Mouse (Mus musculus): ENCODE data around the gene Mcu. TPM values are rescaled to one million over a fixed set of nuclear protein-coding genes. Genes with fewer than 3 reads are reported as not detected.

The Mcu gene
- 24.9 and 25.6 TPM in 2 replicates for polyA plus RNA-seq (2015; fragmentation: Nextera tagmentation; extraction: Ambion mirVana)

DNA sequence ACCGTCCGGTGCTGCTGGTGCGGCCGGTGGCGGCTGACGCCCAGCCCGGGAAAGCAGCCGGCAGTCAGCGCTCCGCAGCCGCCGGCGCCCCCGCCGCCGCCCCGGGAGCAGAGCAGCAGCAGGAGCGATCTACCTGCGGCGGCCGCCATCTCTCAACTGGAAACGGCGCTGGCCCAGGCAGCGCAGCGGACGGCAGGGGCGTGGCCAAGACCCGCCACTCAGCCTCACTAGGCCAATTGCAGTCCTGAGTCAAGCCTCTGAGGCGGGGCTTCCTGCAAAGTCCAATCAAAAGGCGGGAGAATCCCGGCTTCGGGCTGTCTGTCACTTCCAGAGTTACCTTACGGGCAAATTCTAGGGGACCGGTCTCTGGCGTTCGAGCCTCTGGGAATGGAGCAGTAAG, at the start of gene Mcu:
TSS of gene Mcu (minus strand) at position 171 of the 400 bp plus-strand sequence.
- peaks cover 33% of the 10 kb centered on the region for H3K4me1 ChIP-seq
- ATAC-seq (ENCODE audit: extremely low read depth, insufficient number of reproducible peaks, low FRiP score, low TSS enrichment): peak; percentile 98
- H3K27ac ChIP-seq (replicated peaks): peak within 1 kb of the TSS; percentile 87
- peak within 1 kb of the TSS; percentile 96 for H3K9ac ChIP-seq
- WGBS: under 1% methylated on average over 36 of the region's 36 CpGs
- no peaks in the 10 kb centered on the region for H3K9me3 ChIP-seq
- peak within 1 kb of the TSS; percentile 88 for H3K4me2 ChIP-seq
- peak within 1 kb of the TSS; percentile 78 for H3K4me3 ChIP-seq
- no peaks in the 10 kb centered on the region for H3K36me3 ChIP-seq
- no peaks in the 10 kb centered on the region for H3K27me3 ChIP-seq (replicated peaks)

DNA sequence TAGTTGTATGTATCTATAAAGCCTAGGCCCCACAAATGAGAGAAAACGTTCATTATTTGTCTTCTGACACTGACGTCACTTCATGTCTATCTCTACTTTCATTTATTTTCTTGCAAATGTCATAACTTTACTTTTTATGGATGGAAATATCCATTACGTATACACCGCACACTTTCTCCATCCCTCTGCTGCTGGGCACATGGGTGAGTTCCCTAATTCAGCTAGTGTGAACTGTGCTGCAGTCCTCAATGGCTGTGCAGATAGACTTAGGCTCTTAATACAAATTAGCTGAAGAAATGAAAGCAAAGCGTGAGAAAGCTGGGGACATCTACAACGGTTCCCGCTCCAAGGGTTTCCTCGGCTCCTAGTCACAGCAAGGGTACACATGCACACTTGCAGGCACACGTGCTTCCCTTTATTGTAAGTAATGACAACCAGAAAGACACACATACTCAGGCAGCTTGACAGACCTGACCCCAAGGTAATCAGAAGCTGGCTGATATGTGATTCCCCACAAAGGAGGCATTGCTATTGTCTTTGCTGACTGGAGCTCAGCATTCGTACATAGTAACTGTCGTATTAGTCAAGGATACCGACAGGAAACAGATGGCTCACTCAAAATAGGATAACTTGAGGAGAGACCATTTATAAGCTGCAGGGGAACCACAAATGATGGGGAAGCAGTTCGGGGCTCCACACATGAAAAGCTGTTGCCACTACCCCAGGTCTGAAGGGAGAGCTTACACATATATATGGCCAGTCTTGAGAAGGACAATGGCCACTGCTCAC, 49.2 kb upstream of the Mcu start:
- Histone ChIP-seq H3K27me3 (replicated peaks) (no peaks in the 10 kb centered on the region), H3K27ac (replicated peaks) (no peak overlapping the region), H3K4me2 (no peak overlapping the region), H3K4me1 (peaks cover 31% of the 10 kb centered on the region), H3K9ac (no peak overlapping the region), H3K36me3 (no peaks in the 10 kb centered on the region), H3K9me3 (peaks cover under 1% of the 10 kb centered on the region), H3K4me3 (no peak overlapping the region)
- 59% methylated on average over 13 of the region's 13 CpGs for WGBS
- no peak for ATAC-seq (ENCODE audit: extremely low read depth, insufficient number of reproducible peaks, low FRiP score, low TSS enrichment)

DNA sequence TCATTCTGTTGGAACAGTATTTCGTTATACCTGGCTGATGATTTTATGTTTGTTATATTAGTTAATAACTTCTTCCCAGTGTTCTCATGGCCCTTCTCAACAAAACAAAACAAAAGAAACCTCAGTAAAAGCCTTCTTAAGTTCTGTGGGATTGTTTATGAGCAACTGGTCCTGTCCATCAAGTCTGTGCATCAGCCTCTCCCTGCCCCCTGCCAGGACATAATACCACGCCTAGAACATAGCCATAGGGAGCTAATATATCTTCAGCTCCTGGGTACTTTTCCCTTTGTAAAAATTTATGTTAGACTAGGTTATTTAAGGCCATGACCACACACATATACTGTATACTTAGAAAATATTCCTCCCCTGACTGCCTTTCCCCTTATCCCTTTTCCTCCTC, 48.3 kb upstream of the Mcu start:
- Histone ChIP-seq H3K27ac (replicated peaks) (no peak overlapping the region), H3K4me2 (no peak overlapping the region), H3K27me3 (replicated peaks) (no peaks in the 10 kb centered on the region), H3K4me3 (no peak overlapping the region), H3K36me3 (no peaks in the 10 kb centered on the region), H3K9ac (no peak overlapping the region), H3K9me3 (peaks cover 6% of the 10 kb centered on the region), H3K4me1 (peaks cover 31% of the 10 kb centered on the region)
- ATAC-seq (ENCODE audit: extremely low read depth, insufficient number of reproducible peaks, low FRiP score, low TSS enrichment): no peak
- 70% methylated on average over 2 of the region's 2 CpGs for WGBS

DNA sequence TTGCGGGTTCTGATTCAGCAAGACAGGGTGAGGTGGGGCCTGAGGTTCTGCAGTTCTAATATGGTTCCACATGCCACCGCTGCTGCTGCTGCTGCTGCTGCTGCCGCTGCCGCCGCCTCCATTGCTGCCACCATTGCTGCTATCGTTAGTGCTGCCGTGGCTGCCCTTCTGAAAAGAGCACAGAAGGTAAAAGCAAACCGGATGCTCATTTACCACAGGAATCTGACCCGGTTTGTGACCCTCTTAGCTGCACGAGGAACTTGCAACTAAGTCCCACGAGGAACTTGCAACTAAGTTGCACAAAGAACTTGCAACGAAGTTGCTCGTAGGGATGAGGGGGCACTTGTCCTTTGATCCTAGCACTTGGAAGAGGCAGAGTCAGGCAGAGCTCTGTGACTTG, 40.3 kb upstream of the Mcu start:
- Histone ChIP-seq H3K36me3 (no peaks in the 10 kb centered on the region), H3K27me3 (replicated peaks) (no peaks in the 10 kb centered on the region), H3K4me1 (no peaks in the 10 kb centered on the region), H3K9ac (no peak overlapping the region), H3K4me3 (no peak overlapping the region), H3K9me3 (peaks cover 6% of the 10 kb centered on the region), H3K27ac (replicated peaks) (no peak overlapping the region), H3K4me2 (no peak overlapping the region)
- 78% methylated on average over 13 of the region's 13 CpGs for WGBS
- ATAC-seq (ENCODE audit: extremely low read depth, insufficient number of reproducible peaks, low FRiP score, low TSS enrichment): no peak

DNA sequence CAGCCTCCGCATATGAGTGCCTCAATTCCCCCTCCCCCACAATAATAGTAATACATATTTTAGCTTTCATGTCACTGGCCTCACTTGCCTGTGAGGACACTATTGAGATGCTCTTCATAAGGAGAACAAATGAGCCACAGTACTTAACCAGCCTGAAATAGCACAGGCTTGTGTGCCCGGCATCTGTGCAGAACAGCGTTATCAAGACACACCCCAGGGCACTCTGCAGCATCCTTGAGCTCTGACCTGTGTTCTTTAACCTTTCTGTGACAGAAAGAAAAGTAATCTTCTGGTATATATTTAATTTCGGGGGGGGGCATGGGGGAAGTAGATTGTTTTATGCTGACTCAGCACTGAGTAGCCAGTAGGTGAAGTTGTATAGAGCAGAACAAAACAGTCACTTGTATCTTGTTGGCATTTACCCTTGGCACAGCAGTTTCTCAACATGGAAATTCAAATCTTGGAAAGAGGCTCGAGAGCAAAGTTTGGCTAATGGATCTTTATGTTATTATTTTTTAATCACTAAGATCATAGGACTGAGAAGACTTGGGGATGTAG, 30.4 kb upstream of the Mcu start:
- Histone ChIP-seq H3K4me3 (no peak overlapping the region), H3K36me3 (no peaks in the 10 kb centered on the region), H3K27me3 (replicated peaks) (no peaks in the 10 kb centered on the region), H3K27ac (replicated peaks) (no peak overlapping the region), H3K4me1 (peaks cover 7% of the 10 kb centered on the region; the same call in 1 of the 2 replicates), H3K4me2 (no peak overlapping the region), H3K9ac (no peak overlapping the region), H3K9me3 (0 out of 2 replicates have a peak, but pooled peaks cover 8% of the 10 kb centered on the region)
- no peak for ATAC-seq (ENCODE audit: extremely low read depth, insufficient number of reproducible peaks, low FRiP score, low TSS enrichment)
- WGBS: 56% methylated on average over 5 of the region's 5 CpGs

DNA sequence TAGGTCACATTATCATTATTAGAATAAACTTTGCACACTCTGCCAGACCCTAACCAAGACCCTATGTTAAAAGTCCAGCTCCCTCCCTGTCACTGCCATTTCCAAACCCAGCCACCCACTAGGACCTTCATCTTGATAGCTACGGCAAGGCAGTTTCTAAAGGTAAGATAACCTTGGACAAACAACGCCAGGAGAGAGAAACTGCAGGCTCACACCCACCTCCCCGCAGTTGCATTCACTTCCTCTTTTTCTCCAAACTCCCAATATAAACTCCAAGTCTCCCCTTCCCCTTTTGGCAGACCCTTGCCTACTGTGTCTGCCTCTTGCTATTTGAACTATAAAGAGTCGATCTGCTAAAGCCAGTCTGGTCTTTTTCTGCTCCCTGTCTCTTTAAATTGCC, 28.7 kb upstream of the Mcu start:
- Histone ChIP-seq H3K36me3 (no peaks in the 10 kb centered on the region), H3K9me3 (0 out of 2 replicates have a peak, but pooled peaks cover 8% of the 10 kb centered on the region), H3K4me3 (no peak overlapping the region), H3K9ac (no peak overlapping the region), H3K4me2 (no peak overlapping the region), H3K4me1 (peaks cover 7% of the 10 kb centered on the region; the same call in 1 of the 2 replicates), H3K27ac (replicated peaks) (no peak overlapping the region), H3K27me3 (replicated peaks) (no peaks in the 10 kb centered on the region)
- 47% methylated on average over 4 of the region's 4 CpGs for WGBS
- no peak for ATAC-seq (ENCODE audit: extremely low read depth, insufficient number of reproducible peaks, low FRiP score, low TSS enrichment)

DNA sequence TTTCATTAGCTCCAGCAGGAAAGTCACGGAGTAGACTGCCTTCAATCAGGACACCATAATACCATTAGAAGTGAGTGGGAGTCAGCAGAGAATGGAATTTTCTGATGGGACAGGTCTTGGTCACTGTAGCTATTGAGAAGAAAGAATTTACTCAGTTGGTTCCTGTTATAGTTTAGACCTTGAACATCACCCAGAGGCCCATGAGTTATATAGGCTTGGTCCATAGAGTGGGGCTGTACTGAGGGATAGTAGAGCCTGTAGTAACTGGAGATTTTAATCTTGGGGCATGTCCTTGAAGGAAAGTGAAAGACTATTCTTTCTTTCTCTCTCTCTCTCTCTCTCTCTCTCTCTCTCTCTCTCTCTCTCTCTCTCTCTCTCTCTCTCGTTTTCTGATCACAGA, 28.2 kb upstream of the Mcu start:
- 67% methylated on average over 2 of the region's 2 CpGs for WGBS
- H3K4me3 ChIP-seq: no peak overlapping the region
- H3K36me3 ChIP-seq: no peaks in the 10 kb centered on the region
- H3K27ac ChIP-seq (replicated peaks): no peak overlapping the region
- H3K9ac ChIP-seq: no peak overlapping the region
- H3K27me3 ChIP-seq (replicated peaks): no peaks in the 10 kb centered on the region
- no peak overlapping the region for H3K4me2 ChIP-seq
- no peak for ATAC-seq (ENCODE audit: extremely low read depth, insufficient number of reproducible peaks, low FRiP score, low TSS enrichment)
- 0 out of 2 replicates have a peak, but pooled peaks cover 8% of the 10 kb centered on the region for H3K9me3 ChIP-seq
- H3K4me1 ChIP-seq: peaks cover 7% of the 10 kb centered on the region; the same call in 1 of the 2 replicates

DNA sequence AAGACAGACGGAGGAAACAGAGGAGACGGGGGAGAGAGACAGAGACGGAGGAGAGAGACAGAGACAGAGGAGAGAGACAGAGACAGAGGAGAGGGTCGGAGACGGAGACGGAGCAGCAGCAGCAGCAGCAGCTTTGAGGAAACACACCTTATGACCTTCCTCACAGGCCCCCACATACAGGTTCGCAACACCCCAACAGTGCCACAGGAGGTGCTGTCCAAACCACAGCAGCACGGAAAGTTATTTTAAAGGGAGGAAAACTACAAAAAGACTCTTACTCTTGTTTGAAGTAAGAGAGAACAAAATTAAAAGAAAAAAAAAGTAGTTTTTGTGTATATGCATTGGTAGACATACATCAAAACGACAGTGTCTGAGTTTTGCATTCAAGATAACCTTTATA, 27.2 kb upstream of the Mcu start:
- 65% methylated on average over 9 of the region's 9 CpGs for WGBS
- no peak for ATAC-seq (ENCODE audit: extremely low read depth, insufficient number of reproducible peaks, low FRiP score, low TSS enrichment)
- no peak overlapping the region for H3K9ac ChIP-seq
- no peak overlapping the region for H3K4me2 ChIP-seq
- H3K4me3 ChIP-seq: no peak overlapping the region
- H3K9me3 ChIP-seq: 0 out of 2 replicates have a peak, but pooled peaks cover 8% of the 10 kb centered on the region
- H3K36me3 ChIP-seq: no peaks in the 10 kb centered on the region
- H3K4me1 ChIP-seq: peaks cover 7% of the 10 kb centered on the region; the same call in 1 of the 2 replicates
- no peak overlapping the region for H3K27ac ChIP-seq (replicated peaks)
- H3K27me3 ChIP-seq (replicated peaks): no peaks in the 10 kb centered on the region

DNA sequence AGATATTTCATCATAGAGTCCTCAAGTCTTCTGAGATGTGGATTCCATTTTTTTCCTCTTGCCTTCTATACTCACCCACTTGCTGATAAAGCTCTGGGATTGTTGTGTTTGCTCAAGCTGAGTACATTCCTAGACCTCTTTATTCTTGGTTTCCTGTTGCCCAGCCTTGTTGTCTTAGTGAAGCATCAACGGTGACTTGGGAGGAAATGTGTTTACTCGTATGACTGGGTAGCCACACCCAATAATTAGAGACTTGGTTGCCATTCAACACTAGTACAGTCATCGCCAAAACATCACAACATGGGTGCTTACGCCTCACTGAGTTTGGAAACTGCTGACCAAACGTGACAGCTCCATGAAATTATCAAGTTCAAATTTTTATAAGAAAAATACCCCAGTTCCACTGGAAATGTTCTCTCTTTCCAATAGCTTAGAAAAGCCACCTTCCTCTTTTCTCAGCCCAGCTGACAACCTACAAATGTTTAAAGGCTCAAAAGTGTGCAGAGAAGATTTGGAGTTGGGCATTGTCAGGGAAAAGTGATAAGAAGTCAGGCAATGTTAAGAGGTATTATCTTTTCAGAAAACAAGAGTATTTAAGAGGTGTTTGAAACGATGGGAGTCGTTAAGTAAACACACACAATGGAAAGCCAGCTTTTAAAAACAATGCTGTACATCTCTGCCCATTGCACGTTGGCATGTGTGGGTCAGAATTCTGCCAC, 26.3 kb upstream of the Mcu start:
- Histone ChIP-seq H3K4me1 (peaks cover 7% of the 10 kb centered on the region; the same call in 1 of the 2 replicates), H3K4me3 (no peak overlapping the region), H3K9me3 (0 out of 2 replicates have a peak, but pooled peaks cover 5% of the 10 kb centered on the region), H3K36me3 (no peaks in the 10 kb centered on the region), H3K4me2 (no peak overlapping the region), H3K27me3 (replicated peaks) (no peaks in the 10 kb centered on the region), H3K27ac (replicated peaks) (no peak overlapping the region), H3K9ac (no peak overlapping the region)
- 55% methylated on average over 8 of the region's 8 CpGs for WGBS
- no peak for ATAC-seq (ENCODE audit: extremely low read depth, insufficient number of reproducible peaks, low FRiP score, low TSS enrichment)

DNA sequence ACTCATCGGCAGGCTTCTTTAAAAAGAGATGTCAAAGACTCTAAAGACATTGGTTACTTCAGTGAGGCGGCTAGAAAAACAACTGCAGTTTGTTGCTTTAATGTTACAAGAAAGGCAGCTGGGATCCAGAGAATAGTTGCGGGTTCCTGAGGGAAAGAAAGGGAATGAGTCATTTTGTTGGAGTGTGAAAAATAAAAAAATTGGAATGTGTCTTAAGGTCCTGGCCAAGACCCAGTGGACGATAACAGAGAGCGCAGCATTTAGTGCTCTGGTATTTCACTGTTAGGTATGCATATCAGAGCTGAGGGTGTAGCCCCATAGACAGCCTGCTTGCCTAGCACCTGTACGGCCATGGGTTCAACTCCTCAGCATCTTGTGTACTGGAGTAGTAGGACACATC, 22.1 kb upstream of the Mcu start:
- Histone ChIP-seq H3K4me1 (no peaks in the 10 kb centered on the region; the same call in 1 of the 2 replicates), H3K9me3 (no peaks in the 10 kb centered on the region), H3K9ac (no peak overlapping the region), H3K4me3 (no peak overlapping the region), H3K27ac (replicated peaks) (peak overlapping the region; percentile 33; the same call in 1 of the 2 replicates), H3K27me3 (replicated peaks) (no peaks in the 10 kb centered on the region), H3K36me3 (no peaks in the 10 kb centered on the region), H3K4me2 (no peak overlapping the region)
- ATAC-seq (ENCODE audit: extremely low read depth, insufficient number of reproducible peaks, low FRiP score, low TSS enrichment): no peak
- 65% methylated on average over 6 of the region's 6 CpGs for WGBS

DNA sequence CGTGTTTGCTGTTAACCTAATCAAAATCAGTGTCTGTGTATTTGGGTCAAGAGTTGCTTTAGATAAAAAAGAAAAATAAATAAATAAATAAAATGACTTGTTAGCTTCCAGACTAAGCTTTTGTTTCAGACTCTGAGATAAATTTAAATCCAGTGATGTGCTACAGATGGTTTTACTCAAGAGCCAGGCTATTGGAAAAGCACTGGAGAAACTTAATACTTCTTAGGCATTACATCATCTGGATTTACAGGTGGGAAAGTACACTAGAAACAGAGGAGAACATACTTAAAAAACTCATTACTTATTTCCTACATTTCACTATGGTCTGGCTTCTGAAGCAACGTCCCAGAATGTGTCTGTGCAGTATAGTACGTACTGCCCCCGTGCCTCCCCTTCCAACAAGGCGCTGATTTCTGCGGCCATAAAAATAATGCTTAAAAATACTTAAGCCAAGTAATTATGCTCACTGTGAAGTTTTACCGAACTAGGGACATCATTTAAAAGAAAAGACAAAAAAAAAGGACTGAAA, 21.2 kb upstream of the Mcu start:
- no peaks in the 10 kb centered on the region for H3K9me3 ChIP-seq
- H3K4me3 ChIP-seq: no peak overlapping the region
- peak overlapping the region; percentile 33; the same call in 1 of the 2 replicates for H3K27ac ChIP-seq (replicated peaks)
- ATAC-seq (ENCODE audit: extremely low read depth, insufficient number of reproducible peaks, low FRiP score, low TSS enrichment): no peak
- H3K27me3 ChIP-seq (replicated peaks): no peaks in the 10 kb centered on the region
- H3K9ac ChIP-seq: no peak overlapping the region
- no peaks in the 10 kb centered on the region; the same call in 1 of the 2 replicates for H3K4me1 ChIP-seq
- no peak overlapping the region for H3K4me2 ChIP-seq
- H3K36me3 ChIP-seq: no peaks in the 10 kb centered on the region
- WGBS: 67% methylated on average over 7 of the region's 7 CpGs
